Mouse (Mus musculus): ENCODE results near the gene Hoxd3. TPM values are rescaled to one million over a fixed set of nuclear protein-coding genes. Genes with fewer than 3 reads are reported as not detected.

The Hoxd3 gene
- total and polyA plus RNA-seq, 3 experiments: not detected

DNA sequence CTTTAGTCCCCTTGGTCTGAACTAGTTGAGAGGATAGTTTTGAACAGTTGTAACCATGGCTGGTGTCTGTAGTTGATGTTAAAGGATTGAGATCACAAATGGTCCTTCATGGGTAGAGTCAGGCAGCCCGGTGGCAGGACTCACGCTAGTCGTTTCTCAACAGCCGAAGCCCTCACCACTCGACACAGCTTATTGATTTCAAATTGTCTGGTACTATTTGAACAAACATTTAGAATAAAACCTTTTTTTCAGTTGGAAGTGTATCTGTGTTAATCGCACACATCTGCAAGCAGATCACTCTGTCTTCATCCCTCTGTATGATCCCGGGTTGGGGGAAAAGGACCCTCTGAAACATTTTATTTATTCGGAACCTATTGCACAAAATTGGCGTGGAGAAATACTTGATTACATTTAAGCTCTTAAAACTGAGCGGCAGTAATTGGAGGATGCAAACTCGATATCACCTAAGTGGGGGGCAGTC, 36.0 kb downstream of the Hoxd3 start:
- no peaks in the 10 kb centered on the region for H3K79me2 ChIP-seq (ENCODE audit: control insufficient read depth, insufficient read depth, low read length, poor library complexity)
- no peak overlapping the region for H3K4me3 ChIP-seq (ENCODE audit: control insufficient read depth in 1 of 2, insufficient read depth in 1 of 2, low read depth in 2 of 2, low read length in 2 of 2)
- H3K27me3 ChIP-seq (ENCODE audit: control insufficient read depth in 1 of 2, insufficient read depth in 2 of 2, low read length in 2 of 2): no peaks in the 10 kb centered on the region; a peak in 1 of 4 replicates
- H3K27ac ChIP-seq (ENCODE audit: control insufficient read depth, low read depth, low read length): no peak overlapping the region
- H3K9ac ChIP-seq (ENCODE audit: control insufficient read depth, low read depth, low read length, poor library complexity, severe bottlenecking): no peak overlapping the region
- TF ChIP-seq SMC3 (IDR thresholded peaks at IDR 0.05; ENCODE audit: low read depth, low read length) (no peak), MAX (IDR thresholded peaks at IDR 0.05; ENCODE audit: low read length) (no peak), MAFK (IDR thresholded peaks at IDR 0.05; ENCODE audit: borderline replicate concordance, low read depth, low read length) (no peak), JUND (IDR thresholded peaks at IDR 0.05; ENCODE audit: low read depth, low read length) (no peak)
- DNase-seq (ENCODE audit: low read depth, low spot score): no peak
- no peaks in the 10 kb centered on the region for H3K36me3 ChIP-seq (ENCODE audit: control insufficient read depth in 1 of 2, insufficient read depth in 2 of 2, low read length in 2 of 2)
- H3K9me3 ChIP-seq (replicated peaks; ENCODE audit: insufficient read depth, low read length): no peaks in the 10 kb centered on the region
- no peaks in the 10 kb centered on the region for H3K4me1 ChIP-seq (ENCODE audit: control insufficient read depth in 1 of 2, insufficient read depth in 2 of 2, low read length in 2 of 2)

GRCm38 (mm10) chr2:74748436-74748995, 36.8 kb downstream of the Hoxd3 start:
- no peaks in the 10 kb centered on the region for H3K27me3 ChIP-seq (ENCODE audit: control insufficient read depth in 1 of 2, insufficient read depth in 2 of 2, low read length in 2 of 2)
- H3K4me3 ChIP-seq (ENCODE audit: control insufficient read depth in 1 of 2, insufficient read depth in 1 of 2, low read depth in 2 of 2, low read length in 2 of 2): no peak overlapping the region
- no peaks in the 10 kb centered on the region for H3K36me3 ChIP-seq (ENCODE audit: control insufficient read depth in 1 of 2, insufficient read depth in 2 of 2, low read length in 2 of 2)
- no peak overlapping the region for H3K27ac ChIP-seq (ENCODE audit: control insufficient read depth, low read depth, low read length)
- H3K9me3 ChIP-seq (replicated peaks; ENCODE audit: insufficient read depth, low read length): no peaks in the 10 kb centered on the region
- DNase-seq (ENCODE audit: low read depth, low spot score): no peak
- TF ChIP-seq ZNF384 (IDR thresholded peaks at IDR 0.05; ENCODE audit: low read depth, low read length): no peak
- TF ChIP-seq RCOR1 (IDR thresholded peaks at IDR 0.05; ENCODE audit: low read depth, low read length): no peak
- no peak for TF ChIP-seq MXI1 (IDR thresholded peaks at IDR 0.05; ENCODE audit: low read depth, low read length)
- TF ChIP-seq CHD2 (IDR thresholded peaks at IDR 0.05; ENCODE audit: low read length): no peak
- TF ChIP-seq GABPA (IDR thresholded peaks at IDR 0.05; ENCODE audit: low read depth, low read length): no peak
- no peak for TF ChIP-seq NRF1 (IDR thresholded peaks at IDR 0.05; ENCODE audit: insufficient read depth, low read depth, low read length, poor library complexity, severe bottlenecking)
- no peak for TF ChIP-seq MYC (IDR thresholded peaks at IDR 0.05; ENCODE audit: low read depth, low read length)
- no peak for TF ChIP-seq POLR2AphosphoS5 (IDR thresholded peaks at IDR 0.05; ENCODE audit: borderline replicate concordance, low read depth, low read length)
- no peak for TF ChIP-seq ZC3H11A (IDR thresholded peaks at IDR 0.05; ENCODE audit: low read depth, low read length)
- no peak for TF ChIP-seq MYB (IDR thresholded peaks at IDR 0.05; ENCODE audit: low read depth, low read length)
- no peak for TF ChIP-seq HCFC1 (IDR thresholded peaks at IDR 0.05; ENCODE audit: low read depth, low read length)
- TF ChIP-seq BHLHE40 (IDR thresholded peaks at IDR 0.05; ENCODE audit: borderline replicate concordance, low read depth, low read length): no peak
- TF ChIP-seq SMC3 (IDR thresholded peaks at IDR 0.05; ENCODE audit: low read depth, low read length): no peak
- no peak for TF ChIP-seq SIN3A (IDR thresholded peaks at IDR 0.05; ENCODE audit: low read length)
- TF ChIP-seq USF1 (IDR thresholded peaks at IDR 0.05; ENCODE audit: low read depth, low read length): no peak
- no peak for TF ChIP-seq CTCF (IDR thresholded peaks at IDR 0.05 in 2 of 3, conservative IDR thresholded peaks at IDR 0.05 in 1 of 3; ENCODE audit: control insufficient read depth in 1 of 3, insufficient read depth in 1 of 3, low read depth in 2 of 3, low read length in 3 of 3, poor library complexity in 1 of 3, severe bottlenecking in 1 of 3)
- no peak for TF ChIP-seq NELFE (IDR thresholded peaks at IDR 0.05; ENCODE audit: low read depth, low read length)
- H3K79me2 ChIP-seq (ENCODE audit: control insufficient read depth, insufficient read depth, low read length, poor library complexity): no peaks in the 10 kb centered on the region
- no peaks in the 10 kb centered on the region for H3K4me1 ChIP-seq (ENCODE audit: control insufficient read depth in 1 of 2, insufficient read depth in 2 of 2, low read length in 2 of 2)
- no peak overlapping the region for H3K9ac ChIP-seq (ENCODE audit: control insufficient read depth, low read depth, low read length, poor library complexity, severe bottlenecking)
